Mouse (Mus musculus): ENCODE results near the gene Dgki. TPM values are rescaled to one million over a fixed set of nuclear protein-coding genes. Genes with fewer than 3 reads are reported as not detected.

Dgki gene
- total and polyA plus RNA-seq, 3 experiments = 4.4 to 8.7 (median 7.7) TPM

DNA sequence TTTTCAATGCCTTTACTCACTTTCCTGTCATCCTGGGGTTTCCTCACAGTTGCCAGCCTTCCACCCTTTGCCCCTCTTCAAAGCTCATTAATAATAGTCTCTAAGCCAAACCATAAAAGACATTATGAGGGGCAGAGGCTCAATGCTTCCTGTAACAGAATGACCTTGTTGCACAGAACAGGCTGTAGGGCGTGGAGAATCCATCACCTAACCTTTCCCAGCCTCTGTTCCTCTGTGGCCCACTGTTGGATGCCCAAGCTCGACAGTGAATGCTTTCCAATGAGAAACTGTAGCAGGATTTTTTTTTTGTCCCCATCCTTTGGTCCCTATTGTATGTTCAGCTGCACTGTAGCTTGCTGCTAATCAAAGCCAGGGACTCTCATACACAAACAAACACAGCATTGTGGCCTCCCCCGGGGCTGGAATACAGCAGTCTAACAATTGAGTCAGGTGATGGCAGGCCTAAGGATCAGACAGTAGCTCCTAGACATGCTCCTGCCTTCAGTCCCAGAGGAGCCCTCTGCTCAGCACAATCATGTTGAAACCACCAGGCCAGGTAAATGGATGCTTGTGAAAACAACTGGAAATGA, 502.8 kb downstream of the Dgki start:
- no peak overlapping the region for H3K4me3 ChIP-seq (replicated peaks in 1 of 3; ENCODE audit: low read depth in 2 of 3, low read length in 2 of 3, poor library complexity in 1 of 3)
- H3K79me2 ChIP-seq (replicated peaks; ENCODE audit: control insufficient read depth, extremely low read depth, insufficient read depth, poor library complexity, severe bottlenecking) = no peaks in the 10 kb centered on the region
- no peaks in the 10 kb centered on the region for H3K36me3 ChIP-seq (replicated peaks in 1 of 2; ENCODE audit: control insufficient read depth in 1 of 2, insufficient read depth in 1 of 2, low read length in 1 of 2)
- H3K4me2 ChIP-seq (ENCODE audit: insufficient read depth, low read depth, poor library complexity, severe bottlenecking) = no peak overlapping the region
- no peak overlapping the region for H3K9ac ChIP-seq (ENCODE audit: insufficient read depth, low read depth)
- DNase-seq (ENCODE audit: extremely low read depth) = no peak
- H3K9me3 ChIP-seq (replicated peaks; ENCODE audit: low read length) = no peaks in the 10 kb centered on the region
- in situ Hi-C loops (cut with MboI; ENCODE audit: low pct_ligation_motif_present, low pct_unique_long_range_greater_than_20kb, low sequenced_read_pairs) (no loop called here), dilution Hi-C loops (cut with MboI; ENCODE audit: extremely low pct_ligation_motif_present, extremely low pct_unique_long_range_greater_than_20kb, low sequenced_read_pairs) (no loop called here)
- H3K4me1 ChIP-seq (ENCODE audit: control insufficient read depth in 1 of 2, insufficient read depth in 2 of 2) = no peaks in the 10 kb centered on the region
- no peak overlapping the region for H3K27ac ChIP-seq (ENCODE audit: insufficient read depth, low read depth)
- TF ChIP-seq MXI1 (IDR thresholded peaks at IDR 0.05; ENCODE audit: low read depth, low read length) (no peak), ETS1 (conservative IDR thresholded peaks at IDR 0.05; ENCODE audit: low read depth, low read length) (no peak), SMC3 (IDR thresholded peaks at IDR 0.05; ENCODE audit: low read depth, low read length) (no peak), MAX (IDR thresholded peaks at IDR 0.05; ENCODE audit: low read length) (no peak)
- H3K27me3 ChIP-seq (replicated peaks) = no peaks in the 10 kb centered on the region

Other genes with a start within 250 kb of the Dgki start
- 7.0 and 8.7 TPM in 2 replicates for gene Creb3l2, start 142.0 kb upstream of the Dgki start, total RNA-seq (2012; rRNA removed)
- 1.3 and 1.5 TPM in 2 replicates for gene Creb3l2, start 142.0 kb upstream of the Dgki start, total RNA-seq (2014; rRNA removed)
- gene Creb3l2, start 142.0 kb upstream of the Dgki start, polyA plus RNA-seq (2012; ENCODE audit: insufficient read length, low read depth) = 6.6 and 8.5 TPM in 2 replicates
- gene Akr1d1, start 230.0 kb upstream of the Dgki start, total RNA-seq (2012; rRNA removed) = not detected in 2 replicates
- gene Akr1d1, start 230.0 kb upstream of the Dgki start, total RNA-seq (2014; rRNA removed) = not detected in 2 replicates
- not detected in 2 replicates for gene Akr1d1, start 230.0 kb upstream of the Dgki start, polyA plus RNA-seq (2012; ENCODE audit: insufficient read length, low read depth)

Measured in CH12.LX (cell line).